Mouse (Mus musculus): ENCODE results near the gene Fam155a. TPM values are rescaled to one million over a fixed set of nuclear protein-coding genes. Genes with fewer than 3 reads are reported as not detected.
"Not testable (repeated sequence)": the region's sequence is repeated elsewhere in the genome, so short reads cannot be mapped to it uniquely, and the experiment has no call there.

Fam155a gene
- polyA plus RNA-seq, 1 experiment from 2014 or later = 10.3 TPM

DNA sequence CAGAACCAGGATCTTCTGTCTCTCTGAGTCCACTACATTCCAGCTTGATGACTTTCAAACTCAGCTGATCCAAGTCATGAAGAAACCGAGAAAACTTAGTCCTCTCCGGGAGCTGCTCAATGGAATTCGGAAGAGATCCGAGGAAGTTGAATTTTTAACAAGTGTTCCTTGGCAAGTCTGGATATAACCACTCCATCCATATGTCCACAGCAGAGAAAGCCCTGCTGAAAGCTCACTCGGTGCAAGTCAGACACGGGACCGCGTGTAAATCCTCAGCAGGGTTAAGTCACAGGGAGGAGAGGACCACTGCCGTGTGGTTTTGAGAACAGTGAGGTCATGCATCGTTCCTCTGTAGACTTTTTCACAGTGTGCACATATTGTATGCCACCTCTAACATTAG is 5.9 kb upstream of the Fam155a start:
- Histone ChIP-seq H3K36me3 (ENCODE audit: poor library complexity, severe bottlenecking) (no peaks in the 10 kb centered on the region), H3K27ac (no peak overlapping the region), H3K4me2 (no peak overlapping the region), H3K9me3 (replicated peaks) (no peaks in the 10 kb centered on the region), H3K4me1 (peaks cover 11% of the 10 kb centered on the region), H3K9ac (no peak overlapping the region), H3K4me3 (no peak overlapping the region), H3K27me3 (peaks cover 14% of the 10 kb centered on the region; the same call in 1 of the 2 replicates)
- WGBS = 89% methylated on average over 10 of the region's 10 CpGs
- ATAC-seq = no peak

DNA sequence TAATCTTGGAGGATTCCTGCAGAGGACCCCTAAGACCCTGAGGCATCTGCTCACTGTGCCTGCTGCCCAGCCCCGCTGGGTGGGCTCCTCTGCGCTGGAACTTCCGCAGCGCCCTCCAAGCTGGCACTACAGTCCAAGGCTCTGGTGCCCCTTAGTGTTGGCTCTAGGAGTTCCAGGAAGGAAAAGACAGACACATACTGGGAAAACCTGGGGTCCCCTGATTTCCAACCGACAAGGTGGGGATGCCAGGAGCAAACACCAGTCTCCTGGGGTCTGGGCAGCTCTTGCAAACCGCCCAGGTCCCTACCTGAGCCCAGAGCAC is 1.5 kb upstream of the Fam155a start:
- peaks cover 27% of the 10 kb centered on the region for H3K4me1 ChIP-seq
- no peaks in the 10 kb centered on the region for H3K9me3 ChIP-seq (replicated peaks)
- peak overlapping the region; percentile 91 for H3K4me2 ChIP-seq
- 2% methylated on average over 6 of the region's 6 CpGs for WGBS
- no peak overlapping the region for H3K27ac ChIP-seq
- peak overlapping the region; percentile 75 for H3K9ac ChIP-seq
- peak overlapping the region; percentile 68 for H3K4me3 ChIP-seq
- peaks cover 26% of the 10 kb centered on the region for H3K27me3 ChIP-seq
- no peaks in the 10 kb centered on the region for H3K36me3 ChIP-seq (ENCODE audit: poor library complexity, severe bottlenecking)
- ATAC-seq = peak; percentile 77

DNA sequence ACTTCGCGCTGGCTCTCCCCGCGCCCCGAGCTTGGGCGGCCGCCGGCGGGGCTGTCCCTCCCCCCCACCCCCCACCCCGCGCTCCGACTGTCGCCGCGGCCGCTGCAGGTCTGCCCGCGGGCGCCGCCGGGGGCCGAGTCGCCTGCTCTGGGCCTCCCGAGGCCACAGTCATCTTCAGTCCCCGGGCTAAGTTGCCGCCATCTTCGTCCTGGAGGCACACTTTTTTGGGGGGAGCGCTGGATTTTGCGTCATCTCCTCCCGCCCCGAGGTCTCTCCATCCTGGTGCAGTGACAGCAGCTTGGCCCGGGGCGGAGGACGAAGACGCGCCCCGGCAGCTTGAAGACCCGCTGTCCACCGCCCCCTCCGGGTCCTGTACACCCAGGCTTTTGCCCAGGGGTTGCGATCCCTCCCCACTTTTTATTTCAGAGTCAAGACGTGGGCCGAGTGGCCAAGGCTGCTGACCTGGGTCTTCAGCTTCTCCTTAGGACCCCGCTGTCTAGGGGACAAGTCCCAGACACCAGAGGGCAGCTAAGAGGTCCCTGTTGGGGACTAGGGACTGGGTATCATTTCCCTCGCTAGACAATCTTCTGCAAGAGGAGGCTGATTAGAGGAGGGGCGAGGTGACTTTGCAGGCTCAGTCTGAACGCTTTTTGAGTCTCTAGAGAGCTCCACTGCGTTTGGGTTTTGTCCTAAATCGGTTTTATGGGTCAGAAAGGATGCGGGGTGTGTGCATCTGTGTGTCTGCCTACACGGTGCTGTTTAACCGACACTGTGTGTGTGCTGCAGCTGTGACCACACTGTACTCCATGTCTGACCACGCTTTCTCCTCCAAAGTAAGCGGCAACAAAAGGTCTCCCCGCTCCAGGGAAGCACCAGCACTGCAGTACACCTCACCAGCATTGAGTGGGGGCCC is 901 bp upstream of the Fam155a start:
- H3K27ac ChIP-seq = peak overlapping the region; percentile 73
- WGBS = under 1% methylated on average over 50 of the region's 55 CpGs

DNA sequence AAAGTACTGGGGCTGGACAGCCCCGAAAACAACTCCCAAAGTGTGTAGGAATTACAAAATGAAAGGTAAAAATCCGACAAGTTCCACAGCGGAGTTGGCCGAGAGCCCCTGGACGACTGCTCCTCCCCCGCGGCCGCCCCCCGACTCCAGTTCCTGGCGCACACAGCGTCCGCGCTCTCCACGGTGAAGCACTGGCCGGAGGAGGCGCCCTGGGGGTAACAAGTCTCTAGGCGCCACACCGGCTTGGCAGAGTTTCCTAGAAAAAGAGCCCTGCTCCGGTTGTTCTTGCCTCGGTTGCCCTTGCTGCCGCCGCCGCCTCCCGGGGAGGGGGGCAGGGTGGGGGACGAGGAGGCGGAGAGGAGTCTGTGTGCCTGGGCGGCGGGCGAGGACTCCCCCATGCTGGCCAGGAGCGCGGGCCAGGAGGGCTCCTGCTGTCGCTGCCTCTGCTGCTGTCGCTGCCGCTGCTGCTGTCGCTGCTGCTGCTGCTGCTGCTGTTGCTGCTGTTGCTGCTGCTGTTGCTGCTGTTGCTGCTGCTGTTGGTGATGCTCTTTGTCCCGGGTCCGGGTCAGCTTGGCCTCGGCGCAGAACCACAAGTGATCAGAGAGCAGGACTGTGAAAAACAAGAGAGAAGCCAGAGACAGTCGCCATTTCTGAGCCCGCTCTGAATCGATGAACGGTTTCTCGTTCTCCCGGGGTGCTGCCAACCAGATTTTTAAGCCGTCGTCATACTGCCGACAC is 531 bp downstream of the Fam155a start:
- peak overlapping the region; percentile 75 for H3K9ac ChIP-seq
- peak; percentile 48 for ATAC-seq
- H3K4me3 ChIP-seq = peak overlapping the region; percentile 68
- H3K27me3 ChIP-seq = peaks cover 26% of the 10 kb centered on the region
- H3K9me3 ChIP-seq (replicated peaks) = no peaks in the 10 kb centered on the region
- peak overlapping the region; percentile 91 for H3K4me2 ChIP-seq
- H3K4me1 ChIP-seq = peaks cover 31% of the 10 kb centered on the region
- no peaks in the 10 kb centered on the region for H3K36me3 ChIP-seq (ENCODE audit: poor library complexity, severe bottlenecking)
- H3K27ac ChIP-seq = peak overlapping the region; percentile 73
- WGBS = under 1% methylated on average over 47 of the region's 48 CpGs

More for the DNA sequence above, 901 bp upstream of the Fam155a start:
- Histone ChIP-seq H3K9me3 (replicated peaks) (no peaks in the 10 kb centered on the region), H3K4me3 (peak overlapping the region; percentile 68), H3K27me3 (peaks cover 26% of the 10 kb centered on the region), H3K4me1 (peaks cover 27% of the 10 kb centered on the region), H3K36me3 (ENCODE audit: poor library complexity, severe bottlenecking) (no peaks in the 10 kb centered on the region), H3K4me2 (peak overlapping the region; percentile 91), H3K9ac (peak overlapping the region; percentile 75)
- ATAC-seq = peak; percentile 57

DNA sequence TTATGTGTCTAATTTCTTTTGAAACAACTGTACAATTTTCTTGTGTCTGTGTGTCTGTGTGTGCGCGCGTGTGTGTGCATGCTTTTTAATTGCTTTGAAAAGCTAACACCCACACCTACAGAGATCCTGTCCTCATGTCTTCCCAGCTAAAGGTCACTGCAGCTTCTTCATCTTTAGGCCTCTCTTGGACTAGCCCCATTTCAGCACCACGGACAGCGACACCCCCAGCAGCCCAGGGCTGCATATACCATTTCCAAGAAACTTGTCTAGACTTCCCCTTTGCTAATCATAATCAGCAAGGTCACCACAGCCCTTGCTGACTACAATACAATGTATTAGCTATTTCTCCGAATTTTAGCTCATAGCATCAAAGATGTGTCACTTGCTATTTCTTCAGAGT is 1.9 kb downstream of the Fam155a start:
- Histone ChIP-seq H3K4me2 (peak overlapping the region; percentile 91), H3K36me3 (ENCODE audit: poor library complexity, severe bottlenecking) (no peaks in the 10 kb centered on the region), H3K27me3 (peaks cover 22% of the 10 kb centered on the region), H3K4me1 (peaks cover 31% of the 10 kb centered on the region), H3K4me3 (peak overlapping the region; percentile 68), H3K9me3 (replicated peaks) (no peaks in the 10 kb centered on the region), H3K27ac (no peak overlapping the region), H3K9ac (no peak overlapping the region)
- no peak for ATAC-seq
- WGBS = 33% methylated on average over 6 of the region's 6 CpGs

DNA sequence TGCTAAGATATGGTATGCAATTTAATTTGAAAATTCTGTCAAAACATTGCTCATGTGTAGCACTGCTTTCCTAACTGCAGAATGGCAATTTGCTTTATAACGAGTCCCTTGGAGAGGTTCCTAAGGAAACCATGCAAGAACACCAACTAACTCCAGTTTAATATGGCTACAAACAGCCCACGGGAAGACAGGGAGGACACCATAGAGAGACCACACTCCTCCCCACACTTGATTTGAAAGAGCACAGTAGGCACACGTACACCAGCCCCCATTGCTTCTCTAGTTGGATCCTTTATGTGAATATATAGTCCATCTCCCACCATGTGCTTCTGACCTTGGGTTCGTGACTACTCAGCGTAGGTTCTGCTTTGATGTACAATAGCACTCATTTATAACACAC is 35.8 kb downstream of the Fam155a start:
- no peak for ATAC-seq
- WGBS = 70% methylated on average over 5 of the region's 5 CpGs
- no peak overlapping the region for H3K4me2 ChIP-seq

DNA sequence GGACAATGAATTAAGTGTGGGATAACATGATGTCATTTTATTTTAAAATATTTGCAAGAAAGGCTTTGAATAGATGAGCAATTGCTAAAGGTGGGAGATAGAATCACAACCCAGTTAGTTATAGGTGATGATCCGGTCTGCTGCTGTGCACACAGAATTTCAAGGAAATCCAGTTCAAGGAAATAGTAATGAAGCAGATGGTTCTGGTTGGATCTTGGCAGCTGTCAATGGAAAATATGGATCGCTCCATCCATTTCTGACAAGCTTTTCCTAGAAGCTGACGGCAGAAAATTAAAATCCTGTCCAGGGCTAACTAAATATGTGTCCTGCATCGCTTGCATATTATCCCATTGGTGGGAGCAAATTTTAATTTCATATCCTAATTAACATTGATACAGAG is 61.2 kb downstream of the Fam155a start:
- 87% methylated on average over 4 of the region's 4 CpGs for WGBS
- no peak overlapping the region for H3K4me2 ChIP-seq
- H3K4me3 ChIP-seq = no peak overlapping the region
- no peak overlapping the region for H3K9ac ChIP-seq
- no peaks in the 10 kb centered on the region for H3K36me3 ChIP-seq (ENCODE audit: poor library complexity, severe bottlenecking)
- H3K9me3 ChIP-seq (replicated peaks) = no peaks in the 10 kb centered on the region
- no peaks in the 10 kb centered on the region for H3K27me3 ChIP-seq
- no peak for ATAC-seq
- H3K27ac ChIP-seq = no peak overlapping the region
- no peaks in the 10 kb centered on the region for H3K4me1 ChIP-seq

More for the DNA sequence above, 35.8 kb downstream of the Fam155a start:
- Histone ChIP-seq H3K9me3 (replicated peaks) (no peaks in the 10 kb centered on the region), H3K4me1 (no peaks in the 10 kb centered on the region), H3K9ac (no peak overlapping the region), H3K4me3 (no peak overlapping the region), H3K27ac (no peak overlapping the region), H3K27me3 (no peaks in the 10 kb centered on the region), H3K36me3 (ENCODE audit: poor library complexity, severe bottlenecking) (no peaks in the 10 kb centered on the region)

DNA sequence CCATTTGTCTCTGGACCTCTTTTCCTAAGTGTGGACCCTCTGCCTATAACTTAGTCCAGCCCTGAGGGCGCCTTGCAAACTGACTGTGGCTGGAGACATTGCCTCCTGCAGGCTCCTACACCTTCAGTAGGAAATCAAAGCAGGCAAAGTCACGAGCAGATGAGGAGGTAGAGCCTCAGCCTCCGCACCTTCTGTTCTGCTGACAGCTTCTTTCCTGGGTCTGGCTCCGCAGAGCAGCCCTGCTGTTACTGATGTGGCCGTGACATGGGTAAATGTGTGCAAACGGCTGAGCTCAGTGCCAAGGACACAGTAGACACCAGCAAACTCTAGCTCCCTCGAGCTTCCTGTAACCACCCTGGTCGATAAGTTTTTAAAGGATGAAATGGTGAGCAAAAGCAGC is 63.5 kb downstream of the Fam155a start:
- Histone ChIP-seq H3K27me3 (no peaks in the 10 kb centered on the region), H3K4me1 (no peaks in the 10 kb centered on the region), H3K27ac (no peak overlapping the region), H3K9me3 (replicated peaks) (no peaks in the 10 kb centered on the region), H3K9ac (no peak overlapping the region), H3K36me3 (ENCODE audit: poor library complexity, severe bottlenecking) (no peaks in the 10 kb centered on the region), H3K4me2 (no peak overlapping the region), H3K4me3 (no peak overlapping the region)
- ATAC-seq = no peak
- WGBS = 78% methylated on average over 8 of the region's 8 CpGs

DNA sequence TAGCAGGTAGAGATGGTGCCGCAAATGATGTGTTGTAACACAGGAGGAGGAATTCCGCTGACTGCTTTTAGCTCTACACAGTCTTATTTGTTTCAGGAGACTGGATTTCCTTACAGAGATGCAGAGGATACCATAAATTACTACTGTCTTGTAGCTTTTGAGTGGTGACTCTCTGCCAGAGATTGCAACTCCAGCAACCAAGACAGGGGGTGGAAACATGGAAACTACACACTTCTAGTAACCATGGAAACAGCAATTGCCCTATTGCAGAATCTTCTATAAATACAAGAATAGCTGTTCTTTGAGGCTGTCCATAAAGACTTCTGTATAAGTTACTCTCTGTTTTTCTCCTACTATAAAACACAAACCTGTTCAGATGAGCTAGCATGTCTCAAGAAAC is 76.2 kb downstream of the Fam155a start:
- Histone ChIP-seq H3K36me3 (ENCODE audit: poor library complexity, severe bottlenecking) (no peaks in the 10 kb centered on the region), H3K9me3 (replicated peaks) (no peaks in the 10 kb centered on the region), H3K4me2 (no peak overlapping the region), H3K4me3 (no peak overlapping the region), H3K4me1 (no peaks in the 10 kb centered on the region), H3K27me3 (no peaks in the 10 kb centered on the region), H3K9ac (no peak overlapping the region), H3K27ac (no peak overlapping the region)
- no peak for ATAC-seq
- WGBS = 89% methylated on average over 2 of the region's 2 CpGs

DNA sequence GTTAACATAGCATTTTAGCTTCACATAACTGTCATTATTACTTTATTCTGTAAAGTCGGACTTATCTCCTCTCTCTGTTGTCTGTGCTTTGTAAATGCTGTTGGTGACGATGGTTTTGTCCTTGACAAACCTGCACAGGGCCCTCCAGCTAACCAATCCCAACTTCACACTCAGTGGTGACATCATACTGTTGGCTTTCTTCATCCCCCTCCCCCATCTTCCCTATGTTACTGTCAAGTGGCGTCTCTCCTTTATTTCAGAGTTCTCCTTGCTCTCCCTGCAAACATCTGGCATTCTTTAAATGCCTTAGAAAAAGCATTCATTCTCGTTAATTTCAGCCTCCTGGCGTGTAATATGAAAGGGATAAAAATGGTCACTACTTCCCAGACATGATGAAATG is 78.6 kb downstream of the Fam155a start:
- no peaks in the 10 kb centered on the region for H3K27me3 ChIP-seq
- 50% methylated on average over 5 of the region's 5 CpGs for WGBS
- H3K36me3 ChIP-seq (ENCODE audit: poor library complexity, severe bottlenecking) = no peaks in the 10 kb centered on the region
- no peaks in the 10 kb centered on the region for H3K9me3 ChIP-seq (replicated peaks)
- H3K4me1 ChIP-seq = no peaks in the 10 kb centered on the region
- no peak overlapping the region for H3K4me2 ChIP-seq
- H3K9ac ChIP-seq = no peak overlapping the region
- no peak for ATAC-seq
- no peak overlapping the region for H3K4me3 ChIP-seq
- H3K27ac ChIP-seq = no peak overlapping the region

DNA sequence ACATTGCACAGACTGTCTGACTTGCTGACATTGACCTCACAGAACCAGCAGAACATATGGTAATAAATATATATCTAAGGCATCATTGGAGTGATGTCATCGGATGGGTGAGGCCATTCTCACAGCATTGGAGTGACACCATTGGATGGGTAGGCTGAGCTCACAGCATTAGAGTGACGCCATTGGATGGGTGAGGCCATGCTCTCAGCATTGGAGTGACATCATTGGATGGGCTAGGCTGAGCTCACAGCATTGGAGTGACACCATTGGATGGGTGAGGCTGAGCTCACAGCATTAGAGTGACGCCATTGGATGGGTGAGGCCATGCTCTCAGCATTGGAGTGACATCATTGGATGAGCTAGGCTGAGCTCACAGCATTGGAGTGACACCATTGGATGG is 110.9 kb downstream of the Fam155a start:
- not testable (repeated sequence) for H3K9me3 ChIP-seq (replicated peaks); ATAC-seq; H3K27me3 ChIP-seq; H3K36me3 ChIP-seq (ENCODE audit: poor library complexity, severe bottlenecking); H3K4me2 ChIP-seq; H3K4me3 ChIP-seq; H3K4me1 ChIP-seq; H3K27ac ChIP-seq; H3K9ac ChIP-seq
- WGBS = 92% methylated on average over 3 of the region's 3 CpGs

DNA sequence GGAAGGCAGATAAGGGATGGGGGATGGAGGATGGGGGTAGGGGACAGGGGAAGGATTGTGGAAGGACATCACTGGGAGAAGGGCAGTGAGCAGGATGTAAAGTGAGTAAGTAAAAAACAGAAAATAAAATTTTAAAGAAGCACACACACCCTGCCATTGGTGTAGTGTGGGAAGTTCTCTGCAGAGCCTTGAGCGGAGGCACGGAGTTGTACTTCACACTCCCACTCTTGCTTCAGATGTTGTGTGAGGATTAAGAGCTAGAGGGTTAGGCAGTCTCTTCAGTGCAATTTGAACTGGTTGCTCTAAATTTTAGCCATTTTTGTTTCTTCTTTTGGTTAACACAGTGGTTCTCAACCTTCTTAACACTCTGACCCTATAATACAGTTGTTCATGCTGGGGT is 114.1 kb downstream of the Fam155a start:
- no peak overlapping the region for H3K4me3 ChIP-seq
- WGBS = 87% methylated on average over 2 of the region's 2 CpGs
- no peak for ATAC-seq

More for the DNA sequence above, 114.1 kb downstream of the Fam155a start:
- H3K27ac ChIP-seq = no peak overlapping the region
- H3K27me3 ChIP-seq = no peaks in the 10 kb centered on the region
- no peak overlapping the region for H3K9ac ChIP-seq
- H3K36me3 ChIP-seq (ENCODE audit: poor library complexity, severe bottlenecking) = no peaks in the 10 kb centered on the region
- no peak overlapping the region for H3K4me2 ChIP-seq
- H3K9me3 ChIP-seq (replicated peaks) = no peaks in the 10 kb centered on the region
- H3K4me1 ChIP-seq = no peaks in the 10 kb centered on the region

All from forebrain, embryonic 13.5 days (tissue).